Mouse (Mus musculus) kidney, adult 2 months (tissue): ENCODE data around the gene Clasp2.

Source experiments
- CTCF ChIP-seq: fragments of 200-500 bp; conservative IDR thresholded peaks from 2 replicates; pipeline ENCODE4 v1.5.1; 2011; ENCODE audit warnings: low read depth, mild to moderate bottlenecking, control low read depth, low read length, moderate library complexity, mixed read lengths; ENCODE audit not compliant: insufficient read depth, insufficient read length
- POLR2A ChIP-seq: fragments of 200-500 bp; IDR thresholded peaks from one replicate; pipeline ENCODE4 v1.6.1; 2011; ENCODE audit warnings: low read depth, low read length, control low read depth

DNA sequence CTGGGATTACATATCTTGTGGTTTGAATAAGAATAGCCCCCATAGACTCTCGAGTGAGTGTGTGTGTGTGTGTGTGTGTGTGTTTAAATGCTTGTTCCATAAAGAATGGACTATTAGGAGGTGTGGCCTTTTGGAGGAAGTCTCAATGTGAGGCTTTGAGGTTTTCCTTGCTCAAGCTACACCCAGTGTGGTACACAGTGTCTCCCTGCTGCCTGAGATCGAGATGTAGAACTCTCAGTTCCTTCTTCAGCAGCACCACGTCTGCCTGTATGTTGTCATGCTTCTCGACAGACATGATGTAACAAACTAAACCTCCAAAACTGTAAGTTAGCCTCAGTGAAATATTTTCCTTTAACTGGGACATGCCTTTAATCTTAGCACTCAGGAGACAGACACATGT, 187.3 kb downstream of the Clasp2 start:
- no peak for TF ChIP-seq CTCF
- TF ChIP-seq POLR2A = no peak
